Comparison of ENCODE assay signal across 9 mouse cellular contexts in genomic region chr5:108726557-108727248, GRCm38 (mm10). TPM values are rescaled to one million over a fixed set of nuclear protein-coding genes. Genes with fewer than 3 reads are reported as not detected.
DNase-seq lines count a peak whose midpoint lies in the region; ATAC-seq and TF ChIP-seq lines count a peak whose summit lies in the region.
"Had no signal": no experiment of that assay in that cellular context is flagged by ENCODE, and none has a peak within 500 bp of the region (broad histone marks: within the 10 kb centered on the region; RNA-seq: fewer than 3 reads in every experiment).

No protein-coding gene starts in this region.

- no peaks in the 10 kb centered on the region for H3K36me3 ChIP-seq in MEL (ENCODE audit: control insufficient read depth in 1 of 2, insufficient read depth in 2 of 2, low read length in 2 of 2)
- no peaks in the 10 kb centered on the region for H3K36me3 ChIP-seq in forebrain, embryonic 12.5 days (replicated peaks)
- H3K36me3 ChIP-seq in liver, embryonic 16.5 days (ENCODE audit: control insufficient read depth, insufficient read depth), result no peaks in the 10 kb centered on the region

- peak; percentile 86 to 95 (median 94) for TF ChIP-seq CTCF in MEL (IDR thresholded peaks at IDR 0.05 in 2 of 3, conservative IDR thresholded peaks at IDR 0.05 in 1 of 3; ENCODE audit: control insufficient read depth in 1 of 3, insufficient read depth in 1 of 3, low read depth in 2 of 3, low read length in 3 of 3, poor library complexity in 1 of 3, severe bottlenecking in 1 of 3)

- H3K4me2 ChIP-seq in forebrain, embryonic 12.5 days, result no peak overlapping the region
- no peak overlapping the region for H3K4me2 ChIP-seq in liver, embryonic 16.5 days (ENCODE audit: low read depth, low read length)

- no peaks in the 10 kb centered on the region for H3K9me3 ChIP-seq in MEL (replicated peaks; ENCODE audit: insufficient read depth, low read length)
- no peaks in the 10 kb centered on the region for H3K9me3 ChIP-seq in forebrain, embryonic 12.5 days
- no peaks in the 10 kb centered on the region for H3K9me3 ChIP-seq in liver, embryonic 16.5 days (replicated peaks; ENCODE audit: control insufficient read depth, low read length)

- ATAC-seq in forebrain, embryonic 12.5 days (ENCODE audit: low FRiP score), result peak; percentile 88
- peak; percentile 66 for ATAC-seq in liver, embryonic 16.5 days (ENCODE audit: low read depth)
- peak; percentile 47; the same call in 1 of the 2 replicates for ATAC-seq in neutrophil, adult 5-6 weeks (ENCODE audit: extremely low read depth, insufficient number of reproducible peaks, low FRiP score, poor library complexity, severe bottlenecking)

- WGBS in forebrain, embryonic 12.5 days, result 22% methylated on average over 5 of the region's 5 CpGs
- WGBS in liver, embryonic 16.5 days (ENCODE audit: insufficient replicate concordance), result 22% methylated on average over 5 of the region's 5 CpGs

- H3K27ac ChIP-seq in MEL (ENCODE audit: control insufficient read depth, low read depth, low read length), result no peak overlapping the region
- no peak overlapping the region for H3K27ac ChIP-seq in forebrain, embryonic 12.5 days
- no peak overlapping the region for H3K27ac ChIP-seq in liver, embryonic 16.5 days (ENCODE audit: low read length)

- peaks cover 0 to 3% of the 10 kb centered on the region in 2 experiments; a peak in 1 of 4 replicates for H3K27me3 ChIP-seq in MEL (ENCODE audit: control insufficient read depth in 1 of 2, insufficient read depth in 2 of 2, low read length in 2 of 2)
- no peaks in the 10 kb centered on the region for H3K27me3 ChIP-seq in forebrain, embryonic 12.5 days
- no peaks in the 10 kb centered on the region for H3K27me3 ChIP-seq in liver, embryonic 16.5 days (ENCODE audit: control insufficient read depth, insufficient read depth, low read depth, low read length)

- peak; percentile 82 for DNase-seq in MEL (ENCODE audit: low read depth, low spot score)
- DNase-seq in c-Kit-positive CD71-positive TER-119-positive erythroid progenitor cells, embryonic 14.5 days (ENCODE audit: low spot score), result peak; percentile 53
- DNase-seq in heart, postnatal 14 days, result peak; percentile 73 to 79
- DNase-seq in kidney, postnatal 4 days, result peak; percentile 84 to 87
- DNase-seq in urinary bladder, postnatal 25 days (ENCODE audit: low spot score), result peak; percentile 64

- intact Hi-C loops in heart, postnatal 14 days (cut with DNase I), result loop anchor here (2.0 to 5.0 kb wide), 3 partner anchors 34 to 299 kb away; partner anchors contain the start of gene Fgfrl1

- no peaks in the 10 kb centered on the region for H3K4me1 ChIP-seq in MEL (ENCODE audit: control insufficient read depth in 1 of 2, insufficient read depth in 2 of 2, low read length in 2 of 2)
- no peaks in the 10 kb centered on the region for H3K4me1 ChIP-seq in forebrain, embryonic 12.5 days
- H3K4me1 ChIP-seq in liver, embryonic 16.5 days (ENCODE audit: control insufficient read depth, low read depth, low read length), result no peaks in the 10 kb centered on the region; the same call in 1 of the 2 replicates

- no peaks in the 10 kb centered on the region for H3K79me2 ChIP-seq in MEL (ENCODE audit: control insufficient read depth, insufficient read depth, low read length, poor library complexity)

- TF ChIP-seq RAD21 in MEL (IDR thresholded peaks at IDR 0.05; ENCODE audit: low read depth, low read length), result peak; percentile 88

- no peak for TF ChIP-seq EP300 in MEL (IDR thresholded peaks at IDR 0.05; ENCODE audit: low read depth in 1 of 2, low read length in 2 of 2)

- no peak overlapping the region for H3K4me3 ChIP-seq in MEL (ENCODE audit: control insufficient read depth in 1 of 2, insufficient read depth in 1 of 2, low read depth in 2 of 2, low read length in 2 of 2)
- H3K4me3 ChIP-seq in forebrain, embryonic 12.5 days (replicated peaks), result no peak overlapping the region
- H3K4me3 ChIP-seq in liver, embryonic 16.5 days (ENCODE audit: low read depth, low read length), result no peak overlapping the region
- H3K4me3 ChIP-seq: myocyte had no signal

- H3K9ac ChIP-seq in MEL (ENCODE audit: control insufficient read depth, low read depth, low read length, poor library complexity, severe bottlenecking), result no peak overlapping the region
- H3K9ac ChIP-seq in forebrain, embryonic 12.5 days, result no peak overlapping the region
- H3K9ac ChIP-seq in liver, embryonic 16.5 days (ENCODE audit: low read depth, low read length), result no peak overlapping the region

- TF ChIP-seq POLR2A in MEL (IDR thresholded peaks at IDR 0.05; ENCODE audit: control insufficient read depth in 1 of 2, insufficient read depth in 1 of 2, low read depth in 1 of 2, low read length in 2 of 2, poor library complexity in 1 of 2), result no peak

TF ChIP-seq in MEL, 35 proteins besides CTCF, POLR2A, EP300 and RAD21 (continues in another document):
- TF ChIP-seq CHD2 (IDR thresholded peaks at IDR 0.05; ENCODE audit: low read length) (no peak), NRF1 (IDR thresholded peaks at IDR 0.05; ENCODE audit: insufficient read depth, low read depth, low read length, poor library complexity, severe bottlenecking) (no peak), UBTF (IDR thresholded peaks at IDR 0.05; ENCODE audit: borderline replicate concordance, insufficient read depth, low read depth, low read length) (no peak), MAZ (IDR thresholded peaks at IDR 0.05; ENCODE audit: low read depth, low read length) (no peak), GABPA (IDR thresholded peaks at IDR 0.05; ENCODE audit: low read depth, low read length) (no peak), NELFE (IDR thresholded peaks at IDR 0.05; ENCODE audit: low read depth, low read length) (no peak), HCFC1 (IDR thresholded peaks at IDR 0.05; ENCODE audit: low read depth, low read length) (no peak), SMC3 (IDR thresholded peaks at IDR 0.05; ENCODE audit: low read depth, low read length) (peak; percentile 87), SIN3A (IDR thresholded peaks at IDR 0.05; ENCODE audit: low read length) (0 out of 2 replicates have a peak, but pooled peaks have one; percentile 26), ZMIZ1 (IDR thresholded peaks at IDR 0.05; ENCODE audit: low read depth, low read length) (no peak), MYC (IDR thresholded peaks at IDR 0.05; ENCODE audit: low read depth, low read length) (no peak), POLR2AphosphoS2 (IDR thresholded peaks at IDR 0.05; ENCODE audit: low read length) (no peak), ZC3H11A (IDR thresholded peaks at IDR 0.05; ENCODE audit: low read depth, low read length) (peak; percentile 77), ELF1 (IDR thresholded peaks at IDR 0.05; ENCODE audit: low read depth, low read length) (no peak), KAT2A (conservative IDR thresholded peaks at IDR 0.05; ENCODE audit: low read depth, low read length) (no peak), USF1 (IDR thresholded peaks at IDR 0.05; ENCODE audit: low read depth, low read length) (no peak), MEF2A (IDR thresholded peaks at IDR 0.05; ENCODE audit: extremely low read depth, insufficient replicate concordance, low read depth, low read length, poor library complexity, severe bottlenecking) (no peak), ZKSCAN1 (IDR thresholded peaks at IDR 0.05; ENCODE audit: low read depth, low read length) (no peak), USF2 (IDR thresholded peaks at IDR 0.05; ENCODE audit: borderline replicate concordance in 1 of 2, insufficient read depth in 1 of 2, low read depth in 1 of 2, low read length in 2 of 2) (no peak), TBP (IDR thresholded peaks at IDR 0.05; ENCODE audit: low read depth, low read length) (0 out of 2 replicates have a peak, but pooled peaks have one; percentile 17), TCF12 (IDR thresholded peaks at IDR 0.05; ENCODE audit: low read depth, low read length) (0 out of 2 replicates have a peak, but pooled peaks have one; percentile 7), RCOR1 (IDR thresholded peaks at IDR 0.05; ENCODE audit: low read depth, low read length) (no peak)

RNA-seq across cellular contexts. Expression of gene Fgfrl1, which starts 34.5 kb away (rescaled TPM):
- total RNA-seq in MEL (2012; rRNA removed), result 13.1 and 16.0 TPM in 2 replicates
- 10 to 100 TPM in 1 of 2 experiments, not detected in 1; 27.3 TPM for polyA plus RNA-seq in MEL (2012; ENCODE audit: insufficient read depth in 1 of 2, insufficient read length in 2 of 2, low read depth in 1 of 2, low replicate concordance in 2 of 2, missing spikeins in 1 of 2)
- polyA plus RNA-seq in forebrain, embryonic 12.5 days (2016; fragmentation: Nextera tagmentation; extraction: Ambion mirVana), result 17.6 and 19.3 TPM in 2 replicates
- 10 to 100 TPM; 16.6 to 16.9 TPM for total RNA-seq in heart, postnatal 14 days (2021)
- polyA plus RNA-seq in liver, embryonic 16.5 days (2015; fragmentation: Nextera tagmentation; extraction: Ambion mirVana), result 2.3 and 2.9 TPM in 2 replicates
- 1.0 and 1.8 TPM in 2 replicates for total RNA-seq in neutrophil, adult 5-6 weeks (2017)

RNA-seq across cellular contexts. Expression of gene Rnf212, which starts 48.1 kb away (rescaled TPM):
- total RNA-seq in MEL (2012; rRNA removed), result 0.58 TPM in 1 of 2 replicates, not detected in the other
- under 1 TPM in 1 of 2 experiments, not detected in 1; 0.46 TPM for polyA plus RNA-seq in MEL (2012; ENCODE audit: insufficient read depth in 1 of 2, insufficient read length in 2 of 2, low read depth in 1 of 2, low replicate concordance in 2 of 2, missing spikeins in 1 of 2)
- 0.29 TPM in 1 of 2 replicates, not detected in the other for polyA plus RNA-seq in forebrain, embryonic 12.5 days (2016; fragmentation: Nextera tagmentation; extraction: Ambion mirVana)
- total RNA-seq in heart, postnatal 14 days (2021), result not detected
- polyA plus RNA-seq in liver, embryonic 16.5 days (2015; fragmentation: Nextera tagmentation; extraction: Ambion mirVana), result 2.3 and 2.4 TPM in 2 replicates
- not detected in 2 replicates for total RNA-seq in neutrophil, adult 5-6 weeks (2017)
- polyA plus RNA-seq: myocyte had no signal

RNA-seq across cellular contexts. Expression of gene Slc26a1, which starts 51.3 kb away (rescaled TPM):
- 31.2 and 33.9 TPM in 2 replicates for total RNA-seq in MEL (2012; rRNA removed)
- polyA plus RNA-seq in MEL (2012; ENCODE audit: insufficient read depth in 1 of 2, insufficient read length in 2 of 2, low read depth in 1 of 2, low replicate concordance in 2 of 2, missing spikeins in 1 of 2), result 10 to 100 TPM in 1 of 2 experiments, not detected in 1; 29.6 TPM
- polyA plus RNA-seq in forebrain, embryonic 12.5 days (2016; fragmentation: Nextera tagmentation; extraction: Ambion mirVana), result 1.2 TPM in 2 replicates
- not detected for total RNA-seq in heart, postnatal 14 days (2021)
- polyA plus RNA-seq in liver, embryonic 16.5 days (2015; fragmentation: Nextera tagmentation; extraction: Ambion mirVana), result 20.7 and 23.7 TPM in 2 replicates
- total RNA-seq in neutrophil, adult 5-6 weeks (2017), result 0.12 TPM in 1 of 2 replicates, not detected in the other

RNA-seq across cellular contexts. Expression of gene Dgkq, which starts 57.2 kb away (rescaled TPM):
- total RNA-seq in MEL (2012; rRNA removed), result 10.5 and 11.3 TPM in 2 replicates
- polyA plus RNA-seq in MEL (2012; ENCODE audit: insufficient read depth in 1 of 2, insufficient read length in 2 of 2, low read depth in 1 of 2, low replicate concordance in 2 of 2, missing spikeins in 1 of 2), result 10 to 100 TPM in 1 of 2 experiments, not detected in 1; 11.3 TPM
- polyA plus RNA-seq in forebrain, embryonic 12.5 days (2016; fragmentation: Nextera tagmentation; extraction: Ambion mirVana), result 19.7 and 20.7 TPM in 2 replicates
- total RNA-seq in heart, postnatal 14 days (2021), result 10 to 100 TPM; 12.5 to 12.8 TPM
- 3.1 and 3.4 TPM in 2 replicates for polyA plus RNA-seq in liver, embryonic 16.5 days (2015; fragmentation: Nextera tagmentation; extraction: Ambion mirVana)
- total RNA-seq in neutrophil, adult 5-6 weeks (2017), result 18.9 and 43.5 TPM in 2 replicates

Comparison
In these comparisons a context has a peak if more than half of its experiments do, and no peak if none do; other contexts are left out.
1. RNA of gene Slc26a1, which starts 51.3 kb away (total RNA-seq): 31.2 to 33.9 TPM in MEL; not detected in heart, postnatal 14 days and 0.12 TPM in neutrophil, adult 5-6 weeks; every median in the first group is over 10 times any median in the second.
2. Peak in every context shown above with its lines, with median percentiles within 50 percentile points of each other: DNase-seq and ATAC-seq.